Mouse (Mus musculus): ENCODE data around the gene Ocln.
"Not testable (repeated sequence)": the region's sequence is repeated elsewhere in the genome, so short reads cannot be mapped to it uniquely, and the experiment has no call there.

The Ocln gene

GRCm38 (mm10) chr13:100543011-100543767 lies 9.3 kb downstream of the Ocln start:
- no peak for DNase-seq

- DNase-seq: no peak
Observed at GRCm38 (mm10) chr13:100536149-100536548, 16.4 kb downstream of the Ocln start.

DNA sequence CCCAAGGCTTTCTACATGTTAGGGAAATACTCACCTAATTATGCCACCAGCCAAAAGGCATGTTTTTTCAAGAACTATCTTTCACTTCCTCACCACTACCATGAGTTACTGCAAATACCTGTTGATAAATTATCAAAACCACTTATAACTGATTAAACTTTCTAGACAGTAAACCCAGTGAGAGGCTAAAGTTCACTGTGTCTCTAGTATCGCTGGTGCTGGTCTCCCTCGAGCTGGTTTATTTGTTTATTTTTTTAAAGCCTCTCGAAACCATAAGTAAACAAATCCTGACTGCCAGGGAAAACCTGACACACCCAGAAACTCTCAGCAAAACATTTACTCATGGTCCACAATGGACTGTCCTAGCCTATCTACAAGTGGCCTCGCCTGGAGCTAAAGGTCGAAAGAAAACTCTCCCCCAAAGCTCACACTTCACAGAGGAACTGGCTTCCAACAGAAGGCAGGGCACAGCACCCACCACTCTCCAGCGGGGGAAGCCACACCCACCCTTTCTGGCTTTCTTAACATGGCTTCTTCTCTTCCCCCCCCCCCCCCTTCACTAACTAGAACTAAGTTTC lies 19.6 kb downstream of the Ocln start:
- DNase-seq: no peak

DNA sequence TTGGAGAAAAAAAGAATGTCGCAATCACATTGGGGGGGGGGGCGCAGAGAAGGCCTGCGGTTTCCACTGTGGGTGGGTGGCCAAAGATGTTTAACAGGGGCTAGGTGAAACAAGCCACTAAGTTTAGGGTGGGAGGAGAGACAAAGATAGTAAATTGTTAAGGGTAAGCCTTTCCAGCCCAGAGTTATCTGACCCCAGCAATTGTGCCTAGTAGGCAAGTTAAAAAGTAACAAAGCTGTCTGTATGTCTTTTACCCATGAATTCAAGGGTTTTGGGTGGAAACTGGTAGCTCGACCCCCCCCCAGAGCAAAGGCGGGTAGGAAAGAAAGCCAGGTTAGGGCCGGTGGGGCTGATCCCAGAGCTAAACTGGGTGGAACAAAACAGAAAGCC lies 25.9 kb downstream of the Ocln start:
- no peak for DNase-seq

DNA sequence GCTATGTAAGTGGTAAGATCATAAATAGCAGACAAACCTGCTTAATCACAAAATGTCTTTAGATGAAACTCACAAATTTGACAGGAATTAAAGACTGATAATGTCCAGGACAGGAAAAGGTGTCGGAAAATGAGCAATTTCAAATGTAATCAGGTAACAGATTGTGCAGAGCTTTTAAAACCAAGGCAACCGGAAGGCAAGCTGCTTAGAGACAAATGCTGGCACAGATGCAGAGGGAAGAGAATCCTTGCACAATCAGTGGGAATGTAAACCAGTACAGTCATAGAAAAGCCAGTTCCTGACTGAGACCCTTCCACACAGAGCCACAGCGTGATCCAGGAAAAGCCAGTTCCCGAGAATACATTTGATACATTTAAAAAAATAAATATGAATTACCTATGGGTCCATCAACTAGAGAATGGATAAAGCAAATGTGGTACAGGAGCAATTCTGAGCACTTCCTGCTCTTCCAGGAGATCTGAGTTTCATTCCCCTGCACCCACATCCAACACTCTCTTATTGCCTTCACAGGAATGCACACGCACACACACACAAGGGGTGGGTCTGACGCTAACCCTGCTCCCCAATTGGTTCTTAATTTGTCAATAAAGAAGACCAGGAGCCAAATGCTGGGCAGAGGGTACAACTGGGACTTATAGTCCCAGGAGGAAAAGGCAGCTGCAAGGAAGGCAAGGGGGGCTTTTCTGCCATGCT lies 26.4 kb downstream of the Ocln start:
- no peak for DNase-seq

GRCm38 (mm10) chr13:100524896-100525295 lies 27.6 kb downstream of the Ocln start:
- no peak for DNase-seq

DNA sequence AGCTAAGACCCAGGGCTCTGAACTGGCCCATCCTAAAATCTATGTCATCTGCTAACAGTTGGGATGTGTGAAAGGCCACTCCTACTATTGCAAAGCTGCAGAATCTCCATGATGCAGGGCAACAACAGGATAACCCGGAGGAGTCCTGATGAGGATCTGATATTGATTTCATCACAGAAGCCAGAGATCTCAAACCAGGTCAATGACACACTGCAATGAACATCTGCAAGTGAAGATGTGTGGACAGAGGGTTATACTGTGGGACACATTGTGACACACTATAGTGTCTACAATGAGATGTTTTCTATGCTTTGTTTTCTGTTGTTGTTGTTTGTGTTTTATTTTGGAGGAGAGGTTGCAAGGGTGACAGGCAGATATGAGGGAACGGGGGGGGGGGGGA lies 28.8 kb downstream of the Ocln start:
- DNase-seq: no peak

GRCm38 (mm10) chr13:100521724-100522591 lies 30.6 kb downstream of the Ocln start:
- DNase-seq: no peak

DNA sequence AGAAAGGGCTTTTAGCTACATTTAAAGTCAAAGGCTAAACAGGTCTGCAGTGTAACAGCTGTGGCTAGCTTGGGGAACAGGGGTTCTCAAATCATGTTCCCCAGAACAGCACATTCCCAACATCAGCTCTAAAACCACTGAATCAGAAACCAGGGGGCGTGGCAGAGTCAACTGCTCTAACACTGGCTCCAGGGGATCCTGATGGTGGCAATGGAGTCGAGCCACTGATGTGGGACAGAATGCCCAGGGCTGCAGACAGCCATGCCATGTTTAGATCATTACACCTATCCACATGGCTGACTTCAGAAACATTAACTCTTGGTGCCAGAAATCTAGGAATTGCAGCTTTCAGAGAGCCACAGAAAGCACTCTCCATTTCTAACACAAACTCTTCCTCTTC lies 33.4 kb downstream of the Ocln start:
- no peak for DNase-seq

GRCm38 (mm10) chr13:100518191-100518590 lies 34.3 kb downstream of the Ocln start:
- DNase-seq: no peak

DNA sequence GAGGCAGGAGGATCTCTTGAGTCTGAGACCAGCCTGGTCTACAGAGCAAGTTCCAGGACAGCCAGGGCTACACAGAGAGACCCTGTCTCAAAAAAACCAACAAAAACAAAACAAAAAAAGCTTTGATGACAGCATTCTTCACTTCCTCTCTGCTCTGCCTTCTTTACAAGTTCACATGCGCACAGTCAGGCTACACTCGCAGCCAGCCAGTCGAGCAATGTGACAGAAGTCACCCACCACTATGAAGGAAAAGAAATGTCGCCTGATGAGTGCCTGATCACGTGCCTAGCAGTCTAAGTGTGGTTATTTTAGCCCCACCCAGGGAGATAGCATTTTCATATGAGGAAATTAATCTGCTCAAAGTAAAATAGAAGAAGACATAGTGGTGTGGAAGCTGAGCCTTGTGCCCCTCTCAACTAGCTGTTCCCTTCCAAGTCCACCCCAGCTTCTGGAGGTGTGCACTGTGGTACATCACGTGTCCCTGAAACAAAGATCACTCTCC lies 34.8 kb downstream of the Ocln start:
- no peak for DNase-seq

- DNase-seq: no peak
Observed at GRCm38 (mm10) chr13:100516213-100517105, 36.1 kb downstream of the Ocln start.

GRCm38 (mm10) chr13:100512792-100513191 lies 39.7 kb downstream of the Ocln start:
- no peak for DNase-seq

GRCm38 (mm10) chr13:100511860-100512364 lies 40.6 kb downstream of the Ocln start:
- DNase-seq: no peak

DNA sequence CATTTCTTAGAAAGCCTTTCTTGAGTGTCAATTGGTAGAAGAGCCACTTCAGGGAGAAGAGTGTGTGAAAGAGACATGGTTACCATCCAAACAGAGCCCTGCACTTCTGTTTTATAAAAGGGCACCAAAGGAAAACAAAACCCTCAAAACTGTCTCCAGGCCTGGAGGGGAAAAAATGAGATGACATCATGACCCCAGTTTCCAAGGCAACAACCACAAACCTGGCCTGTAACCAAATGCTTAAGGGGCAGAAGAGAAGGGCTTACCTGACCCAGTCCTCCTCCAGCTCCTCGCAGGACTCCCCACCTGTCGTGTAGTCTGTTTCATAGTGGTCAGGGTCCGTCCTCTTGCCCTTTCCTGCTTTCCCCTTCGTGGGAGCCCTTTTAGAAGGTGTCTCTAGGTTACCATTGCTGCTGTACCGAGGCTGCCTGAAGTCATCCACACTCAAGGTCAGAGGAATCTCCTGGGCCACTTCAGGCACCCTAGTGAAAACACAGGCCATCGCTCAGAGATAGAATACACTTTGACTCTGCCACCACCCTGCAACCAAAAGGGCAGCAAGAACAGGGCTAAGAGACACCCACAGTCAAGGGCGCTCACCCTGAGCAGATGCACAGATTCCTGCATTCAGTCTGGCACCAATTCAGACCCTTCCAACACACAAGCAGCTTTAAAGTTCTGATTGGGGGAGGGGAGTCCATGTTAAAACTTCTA lies 41.2 kb downstream of the Ocln start:
- no peak for DNase-seq

DNA sequence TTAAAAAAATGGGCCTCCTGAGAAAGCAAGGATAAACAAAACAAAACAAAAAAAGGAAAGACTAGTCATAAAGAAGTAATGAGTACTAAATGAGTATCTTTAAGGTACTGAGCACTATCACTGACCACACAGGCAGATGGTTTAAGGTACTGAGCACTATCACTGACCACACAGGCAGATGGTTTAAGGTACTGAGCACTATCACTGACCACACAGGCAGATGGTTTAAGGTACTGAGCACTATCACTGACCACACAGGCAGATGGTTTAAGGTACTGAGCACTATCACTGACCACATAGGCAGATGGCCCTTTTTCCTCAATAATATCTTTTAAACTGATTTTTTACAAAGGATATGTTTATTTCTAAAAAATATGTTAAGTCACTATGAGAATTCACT lies 52.9 kb downstream of the Ocln start:
- not testable (repeated sequence) for DNase-seq

DNA sequence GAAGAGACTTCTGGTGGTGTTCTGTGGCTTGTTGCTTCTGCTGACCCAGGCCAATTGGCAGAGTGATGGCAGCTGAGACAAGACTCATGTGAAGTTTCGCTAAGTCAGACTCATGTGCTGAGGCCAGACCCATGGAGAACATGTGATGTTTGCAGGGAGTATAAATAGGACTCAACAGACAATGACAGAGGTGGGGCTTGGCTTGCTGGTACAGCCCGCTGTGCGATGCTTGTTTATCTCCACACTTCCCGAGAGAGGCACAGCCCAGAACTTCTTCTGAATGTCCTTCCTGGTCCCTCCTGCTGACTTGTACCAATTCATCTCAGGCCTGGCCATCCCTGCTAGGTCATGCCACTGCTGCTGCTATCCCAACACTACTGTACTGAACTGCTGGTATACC lies 57.2 kb downstream of the Ocln start:
- DNase-seq: no peak

GRCm38 (mm10) chr13:100494370-100494769 lies 58.1 kb downstream of the Ocln start:
- DNase-seq: not testable (repeated sequence)

GRCm38 (mm10) chr13:100493313-100493712 lies 59.2 kb downstream of the Ocln start:
- DNase-seq: no peak

DNA sequence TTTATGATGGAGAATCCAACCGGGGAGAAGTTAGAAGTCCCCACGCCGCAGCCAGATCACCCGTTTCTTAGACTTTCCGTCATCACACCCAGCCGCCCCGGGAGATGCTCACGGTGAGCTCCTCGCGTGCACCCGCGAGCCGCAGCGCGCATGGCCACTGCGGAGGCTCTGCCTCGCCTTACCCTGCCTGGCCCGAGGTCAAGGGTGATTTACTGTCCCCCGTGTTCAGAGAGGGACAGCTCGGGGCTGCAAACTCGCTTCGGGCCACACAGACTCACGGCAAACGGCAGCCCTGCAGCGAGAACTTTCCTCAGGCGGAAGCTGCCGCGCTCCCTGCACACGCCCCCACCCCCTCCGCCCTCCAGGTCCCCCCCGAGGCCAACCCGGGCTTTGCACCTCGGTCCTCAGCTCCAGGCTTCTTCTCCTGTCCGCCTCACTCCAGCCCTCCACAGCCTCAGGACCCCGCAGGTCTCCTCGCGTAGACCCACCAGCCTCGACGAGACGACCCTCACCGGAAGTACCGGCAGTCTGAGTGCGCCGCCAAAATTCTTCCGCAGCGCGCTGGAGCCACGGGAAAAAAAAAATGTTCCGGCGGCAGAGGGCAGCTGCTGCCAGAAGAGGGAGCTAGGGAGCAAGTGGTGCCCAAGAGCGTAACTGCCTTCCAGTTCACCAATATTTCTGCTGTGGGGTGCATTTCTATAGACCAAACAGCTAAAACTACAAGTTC lies 60.3 kb downstream of the Ocln start, which contains the start of gene Gtf2h2:
Gene Gtf2h2, minus strand, starts transcription at position 519 of the 727 bp plus-strand sequence.
- peak; percentile 58 to 59 for DNase-seq
